In the genomic region with DNA sequence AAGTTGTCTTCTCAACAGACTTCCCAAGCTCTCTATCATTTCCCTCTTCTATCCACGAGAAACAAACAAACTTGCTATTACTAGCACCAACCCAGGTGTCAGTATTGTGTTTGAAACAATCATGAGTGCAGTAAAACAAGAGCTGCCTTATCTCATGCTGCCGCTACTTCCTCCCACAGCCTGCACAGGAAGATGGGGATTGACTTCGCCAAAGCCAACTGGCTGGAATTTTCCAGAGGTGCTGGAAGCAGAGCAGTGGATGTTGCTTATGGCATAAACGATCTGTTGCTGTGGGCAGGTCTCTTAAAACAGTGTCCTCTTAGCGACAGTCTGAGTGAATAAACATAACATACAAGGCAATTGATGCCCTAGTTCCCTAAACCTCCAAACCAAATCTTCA, we compare ENCODE assay signal across 1 mouse cellular context.
A peak's percentile ranks its signal among the peaks of the same experiment; 100 is the strongest.
TF ChIP-seq lines count a peak whose summit lies in the region.

No protein-coding gene starts in this region.

TF ChIP-seq in MEL, 35 proteins besides CTCF, POLR2A, EP300 and RAD21 (continued from another document):
- TF ChIP-seq MEF2A (IDR thresholded peaks at IDR 0.05; ENCODE audit: extremely low read depth, insufficient replicate concordance, low read depth, low read length, poor library complexity, severe bottlenecking) (no peak), MYC (IDR thresholded peaks at IDR 0.05; ENCODE audit: low read depth, low read length) (no peak), TBP (IDR thresholded peaks at IDR 0.05; ENCODE audit: low read depth, low read length) (0 out of 2 replicates have a peak, but pooled peaks have one; percentile 24), ETS1 (IDR thresholded peaks at IDR 0.05; ENCODE audit: low read depth, low read length) (peak; percentile 55), CHD2 (IDR thresholded peaks at IDR 0.05; ENCODE audit: low read length) (no peak), MYB (IDR thresholded peaks at IDR 0.05; ENCODE audit: low read depth, low read length) (no peak), TAL1 (IDR thresholded peaks at IDR 0.05; ENCODE audit: low read length) (peak; percentile 82), RCOR1 (IDR thresholded peaks at IDR 0.05; ENCODE audit: low read depth, low read length) (peak; percentile 76), ZMIZ1 (IDR thresholded peaks at IDR 0.05; ENCODE audit: low read depth, low read length) (no peak), USF2 (IDR thresholded peaks at IDR 0.05; ENCODE audit: borderline replicate concordance in 1 of 2, insufficient read depth in 1 of 2, low read depth in 1 of 2, low read length in 2 of 2) (no peak), MAX (IDR thresholded peaks at IDR 0.05; ENCODE audit: low read length) (no peak), ZKSCAN1 (IDR thresholded peaks at IDR 0.05; ENCODE audit: low read depth, low read length) (no peak), NELFE (IDR thresholded peaks at IDR 0.05; ENCODE audit: low read depth, low read length) (no peak), ZC3H11A (IDR thresholded peaks at IDR 0.05; ENCODE audit: low read depth, low read length) (no peak), UBTF (IDR thresholded peaks at IDR 0.05; ENCODE audit: borderline replicate concordance, insufficient read depth, low read depth, low read length) (no peak), TCF12 (IDR thresholded peaks at IDR 0.05; ENCODE audit: low read depth, low read length) (peak; percentile 88), NRF1 (IDR thresholded peaks at IDR 0.05; ENCODE audit: insufficient read depth, low read depth, low read length, poor library complexity, severe bottlenecking) (no peak), E2F4 (IDR thresholded peaks at IDR 0.05; ENCODE audit: borderline replicate concordance, low read depth, low read length) (no peak), KAT2A (conservative IDR thresholded peaks at IDR 0.05; ENCODE audit: low read depth, low read length) (no peak), SIN3A (IDR thresholded peaks at IDR 0.05; ENCODE audit: low read length) (peak; percentile 41; the same call in 1 of the 2 replicates), MAFK (IDR thresholded peaks at IDR 0.05; ENCODE audit: borderline replicate concordance, low read depth, low read length) (no peak), ELF1 (IDR thresholded peaks at IDR 0.05; ENCODE audit: low read depth, low read length) (peak; percentile 21; the same call in 1 of the 2 replicates), HCFC1 (IDR thresholded peaks at IDR 0.05; ENCODE audit: low read depth, low read length) (no peak), MXI1 (IDR thresholded peaks at IDR 0.05; ENCODE audit: low read depth, low read length) (0 out of 2 replicates have a peak, but pooled peaks have one; percentile 39)
